In genomic region chr10:115664567-115664966, GRCm38 (mm10) we compare ENCODE assay signal across 8 mouse cellular contexts.
A peak's percentile ranks its signal among the peaks of the same experiment; 100 is the strongest.
DNase-seq lines count a peak whose midpoint lies in the region; ATAC-seq and TF ChIP-seq lines count a peak whose summit lies in the region.
"Had no signal": no experiment of that assay in that cellular context is flagged by ENCODE, and none has a peak within 500 bp of the region (broad histone marks: within the 10 kb centered on the region; RNA-seq: fewer than 3 reads in every experiment).

No protein-coding gene starts in this region.

- no peaks in the 10 kb centered on the region for H3K27me3 ChIP-seq in midbrain, embryonic 11.5 days (ENCODE audit: control insufficient read depth, insufficient read depth, low read length)
- H3K27me3 ChIP-seq in midbrain, embryonic 10.5 days (ENCODE audit: low read depth, poor library complexity, severe bottlenecking), result no peaks in the 10 kb centered on the region
- H3K27me3 ChIP-seq in forebrain, embryonic 13.5 days, result no peaks in the 10 kb centered on the region
- H3K27me3 ChIP-seq in thymus, adult 2 months (ENCODE audit: control insufficient read depth, insufficient read depth, low read length), result no peaks in the 10 kb centered on the region

- H3K9me3 ChIP-seq in midbrain, embryonic 11.5 days (ENCODE audit: control insufficient read depth, low read length), result no peaks in the 10 kb centered on the region
- H3K9me3 ChIP-seq in midbrain, embryonic 10.5 days (replicated peaks), result no peaks in the 10 kb centered on the region
- no peaks in the 10 kb centered on the region for H3K9me3 ChIP-seq in forebrain, embryonic 13.5 days (replicated peaks)

- H3K36me3 ChIP-seq in midbrain, embryonic 11.5 days (ENCODE audit: control insufficient read depth, insufficient read depth, low read length), result no peaks in the 10 kb centered on the region
- H3K36me3 ChIP-seq in midbrain, embryonic 10.5 days, result no peaks in the 10 kb centered on the region
- H3K36me3 ChIP-seq in forebrain, embryonic 13.5 days (ENCODE audit: poor library complexity, severe bottlenecking), result no peaks in the 10 kb centered on the region
- H3K36me3 ChIP-seq in thymus, adult 2 months (ENCODE audit: control insufficient read depth, insufficient read depth, low read length), result no peaks in the 10 kb centered on the region

- no peak for TF ChIP-seq CTCF in thymus, adult 2 months (IDR thresholded peaks at IDR 0.05; ENCODE audit: borderline replicate concordance, control insufficient read depth, extremely low read depth, insufficient read depth, low read length, poor library complexity)

- no peak overlapping the region for H3K9ac ChIP-seq in midbrain, embryonic 11.5 days (ENCODE audit: low read length)
- H3K9ac ChIP-seq in forebrain, embryonic 13.5 days, result peak overlapping the region; percentile 31; the same call in 1 of the 2 replicates

- H3K27ac ChIP-seq in midbrain, embryonic 11.5 days (ENCODE audit: low read depth, low read length), result no peak overlapping the region
- H3K27ac ChIP-seq in midbrain, embryonic 10.5 days (replicated peaks), result no peak overlapping the region
- H3K27ac ChIP-seq in forebrain, embryonic 13.5 days, result no peak overlapping the region
- H3K27ac ChIP-seq in thymus, adult 2 months (ENCODE audit: control insufficient read depth, insufficient read depth, low read length), result no peak overlapping the region

- H3K4me2 ChIP-seq in midbrain, embryonic 11.5 days, result no peak overlapping the region
- H3K4me2 ChIP-seq in forebrain, embryonic 13.5 days, result peak overlapping the region; percentile 51

- WGBS in midbrain, embryonic 11.5 days, result 72% methylated on average over 19 of the region's 19 CpGs
- 79% methylated on average over 19 of the region's 19 CpGs for WGBS in midbrain, embryonic 10.5 days
- WGBS in forebrain, embryonic 13.5 days, result 33% methylated on average over 19 of the region's 19 CpGs
- WGBS in thymus, adult 2 months, result 82% methylated on average over 19 of the region's 19 CpGs

- ATAC-seq in midbrain, embryonic 11.5 days (ENCODE audit: low FRiP score), result peak; percentile 78
- ATAC-seq in forebrain, embryonic 13.5 days, result peak; percentile 90

- no peak for DNase-seq in midbrain, embryonic 11.5 days (ENCODE audit: low spot score, missing footprints)
- DNase-seq in midbrain, embryonic 10.5 days (ENCODE audit: low spot score), result no peak
- DNase-seq in kidney, postnatal 10 days, result peak; percentile 16
- DNase-seq in retina, embryonic 14.5 days (ENCODE audit: low spot score), result peak; percentile 67
- no peak for DNase-seq in thymus, adult 2 months
- no peak for DNase-seq in gastrocnemius, adult 8-10 months (ENCODE audit: low spot score in 2 of 2)
- DNase-seq: gastrocnemius, postnatal 36 days had no signal

- no peaks in the 10 kb centered on the region for H3K4me1 ChIP-seq in midbrain, embryonic 11.5 days (ENCODE audit: control insufficient read depth, insufficient read depth, low read length)
- H3K4me1 ChIP-seq in midbrain, embryonic 10.5 days, result peaks cover 4% of the 10 kb centered on the region; the same call in 1 of the 2 replicates
- peaks cover 11% of the 10 kb centered on the region; the same call in 1 of the 2 replicates for H3K4me1 ChIP-seq in forebrain, embryonic 13.5 days
- H3K4me1 ChIP-seq in thymus, adult 2 months (replicated peaks; ENCODE audit: control insufficient read depth, insufficient read depth, low read length), result no peaks in the 10 kb centered on the region

- H3K4me3 ChIP-seq in midbrain, embryonic 11.5 days (ENCODE audit: low read depth, low read length), result no peak overlapping the region
- H3K4me3 ChIP-seq in midbrain, embryonic 10.5 days, result no peak overlapping the region
- peak overlapping the region; percentile 20 for H3K4me3 ChIP-seq in forebrain, embryonic 13.5 days
- no peak overlapping the region for H3K4me3 ChIP-seq in thymus, adult 2 months (ENCODE audit: control insufficient read depth, insufficient read depth, low read length)

- no peak for TF ChIP-seq POLR2A in thymus, adult 2 months (IDR thresholded peaks at IDR 0.05; ENCODE audit: control insufficient read depth, extremely low read depth, insufficient read depth, low read length, poor library complexity)

Comparison
In these comparisons a context has a peak if more than half of its experiments do, and no peak if none do; other contexts are left out.
1. DNase-seq: peak in kidney, postnatal 10 days (single experiment) and retina, embryonic 14.5 days (single experiment); none in midbrain, embryonic 11.5 days (single experiment), midbrain, embryonic 10.5 days (single experiment), thymus, adult 2 months (single experiment) and gastrocnemius, adult 8-10 months (0 of 2).